Mouse (Mus musculus) right cerebral cortex, postnatal 14 days (tissue): ENCODE measurements around the gene Icos.

Experiments
- DNase-seq: peaks from one replicate; pipeline ENCODE4 v3.0.0; 2022

The Icos gene

DNA sequence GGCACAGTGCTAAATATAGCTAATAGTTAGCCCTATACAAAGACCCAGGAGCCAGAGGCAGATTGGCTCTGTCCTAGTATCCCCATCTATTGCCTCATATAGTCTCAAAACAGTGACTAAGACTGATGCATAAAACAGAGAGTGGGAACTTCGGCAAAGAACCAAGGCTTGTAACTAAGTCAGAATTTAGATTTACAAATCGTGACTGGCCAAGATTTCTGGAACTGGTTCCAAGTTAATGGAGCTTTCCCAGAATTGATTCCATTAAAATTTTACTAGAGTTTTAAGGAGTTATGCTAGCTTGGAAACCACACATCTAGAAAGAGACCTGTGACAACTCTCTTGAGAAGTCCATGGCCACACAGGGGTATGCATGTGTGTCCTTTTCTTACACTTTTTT lies 65.1 kb downstream of the Icos start:
- DNase-seq, result no peak

DNA sequence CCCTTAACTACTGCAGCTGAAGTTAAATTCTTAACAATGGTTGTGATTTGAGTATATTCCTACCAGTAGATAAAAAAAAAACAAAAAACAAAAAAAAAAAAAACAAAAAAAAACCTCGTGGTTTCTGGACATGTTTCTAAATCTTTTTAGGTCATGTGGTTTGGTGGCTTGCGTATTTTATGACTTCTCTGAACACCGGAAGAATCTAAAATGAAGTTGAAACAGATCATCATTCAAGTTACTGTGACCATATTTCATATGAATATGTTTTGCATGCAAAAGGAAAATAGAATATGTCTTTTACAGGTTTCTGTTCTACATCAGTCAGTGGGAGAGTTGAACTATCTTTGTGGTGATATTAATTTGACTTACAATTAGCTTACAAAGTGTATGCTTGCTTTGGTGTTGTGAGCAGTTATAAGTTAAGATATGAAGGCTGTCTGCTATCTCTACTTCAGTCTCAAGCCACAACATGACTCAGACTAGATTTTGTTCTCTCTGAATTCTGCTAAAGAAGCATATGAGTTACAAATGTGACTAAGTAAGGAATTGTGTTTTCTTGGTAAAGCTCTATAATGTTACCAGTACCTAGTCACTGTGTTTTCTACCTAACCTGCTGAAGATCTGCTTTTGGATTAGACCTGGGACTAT lies 68.5 kb downstream of the Icos start:
- no peak for DNase-seq

DNA sequence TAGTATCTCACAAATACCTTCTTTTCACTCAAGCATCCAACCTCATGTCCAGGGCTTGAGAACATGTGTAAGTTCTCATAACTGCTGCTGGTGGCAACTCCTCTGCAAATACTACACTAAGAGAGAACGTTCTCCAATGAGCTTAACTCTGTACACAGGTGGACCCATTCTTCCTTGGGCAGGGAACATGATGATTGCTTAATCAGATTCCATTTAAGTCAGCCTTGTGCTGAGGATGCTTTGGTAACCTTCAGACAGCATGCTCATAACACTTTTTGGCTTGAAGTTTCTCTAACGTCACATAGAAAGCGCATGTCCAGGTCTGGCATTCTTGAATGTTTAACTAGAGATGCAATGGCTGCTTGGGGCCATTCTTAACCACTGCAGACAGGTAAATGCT lies 69.6 kb downstream of the Icos start:
- DNase-seq, result no peak
